Mouse (Mus musculus): ENCODE data around the gene Trpm3.

GRCm38 (mm10) chr19:22284651-22285050 is 145.8 kb downstream of the Trpm3 start:
- TF ChIP-seq CTCF (IDR thresholded peaks at IDR 0.05; ENCODE audit: borderline replicate concordance, insufficient read depth, low read depth, low read length) (no peak), POLR2A (IDR thresholded peaks at IDR 0.05; ENCODE audit: borderline replicate concordance, insufficient read depth, low read length) (no peak)

Data from cerebellum, adult 2 months (tissue).